Mouse (Mus musculus) heart, adult 2 months (tissue): ENCODE measurements around the gene Plcd1. TPM values are rescaled to one million over a fixed set of nuclear protein-coding genes. Genes with fewer than 3 reads are reported as not detected.
A peak's percentile ranks its signal among the peaks of the same experiment; 100 is the strongest.

ENCODE experiments used
- DNase-seq, 2 experiments: peaks; one replicate each; pipeline ENCODE4 v3.0.0; 2021
- H3K27ac ChIP-seq: fragments of 200-600 bp; 2 replicates; pipeline ENCODE4 v1.8.1; 2022
- H3K27me3 ChIP-seq: fragments of 200-500 bp; 2 replicates; pipeline ENCODE4 v1.6.1; 2012; ENCODE audit warnings: mild to moderate bottlenecking, low read length, inconsistent platforms, mixed read lengths; ENCODE audit not compliant: control insufficient read depth, insufficient read depth
- H3K36me3 ChIP-seq: fragments of 200-500 bp; 2 replicates; pipeline ENCODE4 v1.6.1; 2012; ENCODE audit warnings: low read length, inconsistent platforms; ENCODE audit not compliant: control insufficient read depth, insufficient read depth
- H3K4me1 ChIP-seq: fragments of 200-500 bp; 2 replicates; pipeline ENCODE4 v1.6.1; 2011; ENCODE audit warnings: low read length; ENCODE audit not compliant: control insufficient read depth, insufficient read depth
- H3K4me3 ChIP-seq: fragments of 200-600 bp; 2 replicates; pipeline ENCODE4 v1.8.1; 2022
- H3K79me2 ChIP-seq: fragments of 200-500 bp; replicated peaks from 2 replicates; pipeline ENCODE4 v1.6.1; 2012; ENCODE audit warnings: mild to moderate bottlenecking, inconsistent platforms, low read length, moderate library complexity, mixed read lengths; ENCODE audit not compliant: control insufficient read depth, insufficient read depth
- H3K9ac ChIP-seq: fragments of 200-500 bp; 2 replicates; pipeline ENCODE4 v1.6.1; 2012; ENCODE audit warnings: low read depth, mild to moderate bottlenecking, control low read depth, inconsistent platforms, low read length, mixed read lengths
- CTCF ChIP-seq: fragments of 200-600 bp; IDR thresholded peaks from 2 replicates; pipeline ENCODE4 v1.8.1; 2022; ENCODE audit warnings: antibody characterized with exemption, mild to moderate bottlenecking, moderate library complexity
- EP300 ChIP-seq: fragments of 200-500 bp; IDR thresholded peaks from 2 replicates; pipeline ENCODE4 v1.6.1; 2011; ENCODE audit warnings: low read depth, low read length, control low read depth; ENCODE audit not compliant: insufficient read depth
- POLR2A ChIP-seq: fragments of 200-500 bp; IDR thresholded peaks from 2 replicates; pipeline ENCODE4 v1.6.1; 2011; ENCODE audit warnings: mild to moderate bottlenecking, low read depth, low read length, control low read depth; ENCODE audit not compliant: insufficient read depth
- WGBS: fragments of 180-500 bp; shearing (Covaris S2); methylation state at CpG from one replicate; pipeline ENCODE4 v1.1.7; 2018; 5-methylcytosine and 5-hydroxymethylcytosine counted together
- intact Hi-C: fragments of 180-260 bp; cut with DNase I; formaldehyde crosslinking; loops from one replicate; pipeline ENCODE4 v1.15.1; 2025
- polyA plus RNA-seq: library from polyadenylated mRNA; depleted of rRNA; stranded (reverse); fragments of >200 nt; gene quantifications from 2 replicates; pipeline ENCODE4 v1.2.3, GENCODE M21; 2012
- total RNA-seq, 2 experiments: library from RNA; stranded (reverse); gene quantifications; 2 replicates each; pipeline ENCODE4 v1.2.3; 2021

Plcd1 gene
- total and polyA plus RNA-seq, 3 experiments, result 14.5 to 32.2 (median 16.6) TPM

DNA sequence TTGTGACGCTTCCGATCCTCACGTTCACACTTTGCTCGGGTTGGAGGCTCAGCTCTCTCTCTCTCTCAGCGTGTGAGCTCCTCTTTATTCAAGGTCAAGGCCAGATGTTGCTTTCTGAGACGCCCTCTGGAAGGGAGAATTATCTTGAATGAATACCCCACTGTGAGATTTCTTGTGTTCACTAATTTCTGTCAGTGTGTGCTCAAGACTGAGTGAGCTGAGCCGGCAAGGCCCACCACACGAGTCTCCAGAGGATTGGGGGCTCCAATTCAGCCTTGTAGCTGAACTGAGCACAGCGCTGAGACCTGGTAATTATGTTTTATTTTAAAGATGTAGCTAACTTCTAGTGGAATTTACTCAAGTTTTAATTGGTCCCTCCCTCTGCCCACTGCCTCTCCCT is 60.8 kb downstream of the Plcd1 start:
- Histone ChIP-seq H3K27me3 (no peaks in the 10 kb centered on the region), H3K4me1 (peaks cover 20% of the 10 kb centered on the region), H3K79me2 (no peaks in the 10 kb centered on the region), H3K9ac (no peak overlapping the region), H3K36me3 (no peaks in the 10 kb centered on the region), H3K27ac (peak overlapping the region; percentile 91), H3K4me3 (no peak overlapping the region)
- WGBS, result 59% methylated on average over 9 of the region's 9 CpGs
- intact Hi-C loops, result no loop called here
- DNase-seq, result no peak
- TF ChIP-seq EP300 (no peak), POLR2A (no peak), CTCF (no peak)

DNA sequence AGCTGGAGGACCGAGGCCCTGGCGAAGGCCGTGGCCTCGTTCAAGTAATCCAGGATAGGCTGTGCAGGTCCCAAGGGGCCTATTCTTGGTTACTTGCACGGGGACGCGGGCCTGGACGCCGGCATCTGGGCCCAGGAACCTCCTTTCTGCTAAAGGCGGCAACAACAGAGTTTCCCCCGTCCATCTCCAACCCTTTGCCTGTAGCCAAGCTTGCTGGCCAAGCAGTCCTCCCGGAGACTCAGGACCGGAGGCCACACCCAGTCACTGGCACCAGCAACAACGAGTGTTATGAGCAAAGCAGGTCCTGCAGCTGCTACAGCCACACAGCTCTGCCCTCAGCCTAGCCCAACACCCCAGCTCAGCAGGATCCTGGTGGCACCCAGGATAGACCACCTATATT is 61.5 kb downstream of the Plcd1 start:
- no peaks in the 10 kb centered on the region for H3K27me3 ChIP-seq
- DNase-seq, result peak; percentile 78 to 87
- intact Hi-C loops, result loop anchor here (2.0 kb wide), 1 partner anchor 35 kb away; no protein-coding TSS in a partner anchor
- peak overlapping the region; percentile 31; the same call in 1 of the 2 replicates for H3K4me3 ChIP-seq
- H3K79me2 ChIP-seq, result no peaks in the 10 kb centered on the region
- 31% methylated on average over 14 of the region's 14 CpGs for WGBS
- TF ChIP-seq POLR2A (no peak; the same call in 1 of the 2 replicates), CTCF (no peak), EP300 (no peak)
- H3K4me1 ChIP-seq, result peaks cover 19% of the 10 kb centered on the region
- H3K9ac ChIP-seq, result peak overlapping the region; percentile 51; the same call in 1 of the 2 replicates
- no peaks in the 10 kb centered on the region for H3K36me3 ChIP-seq
- H3K27ac ChIP-seq, result peak overlapping the region; percentile 91

- intact Hi-C loops, result loop anchor here (2.0 kb wide), 1 partner anchor 36 kb away; no protein-coding TSS in a partner anchor
- Histone ChIP-seq H3K9ac (no peak overlapping the region), H3K36me3 (no peaks in the 10 kb centered on the region), H3K4me1 (peaks cover 15% of the 10 kb centered on the region), H3K27me3 (no peaks in the 10 kb centered on the region), H3K27ac (peak overlapping the region; percentile 91), H3K4me3 (peak overlapping the region; percentile 31; the same call in 1 of the 2 replicates), H3K79me2 (no peaks in the 10 kb centered on the region)
- 52% methylated on average over 4 of the region's 4 CpGs for WGBS
- DNase-seq, result no peak
- TF ChIP-seq CTCF, result no peak
Observed at GRCm38 (mm10) chr9:119031038-119031437, 62.3 kb downstream of the Plcd1 start.

- Histone ChIP-seq H3K4me3 (no peak overlapping the region), H3K27ac (peak overlapping the region; percentile 18; the same call in 1 of the 2 replicates), H3K27me3 (no peaks in the 10 kb centered on the region), H3K9ac (no peak overlapping the region), H3K4me1 (peaks cover 10% of the 10 kb centered on the region), H3K79me2 (no peaks in the 10 kb centered on the region), H3K36me3 (no peaks in the 10 kb centered on the region)
- DNase-seq, result peak; percentile 72 to 80
- TF ChIP-seq POLR2A, result no peak
- peak; percentile 91 for TF ChIP-seq CTCF
- TF ChIP-seq EP300, result peak; percentile 62; the same call in 1 of the 2 replicates
- 38% methylated on average over 7 of the region's 7 CpGs for WGBS
- intact Hi-C loops, result loop anchor here (1.0 kb wide), 1 partner anchor 108 kb away; no protein-coding TSS in a partner anchor
Observed at GRCm38 (mm10) chr9:119029568-119029967, 63.7 kb downstream of the Plcd1 start.

GRCm38 (mm10) chr9:119028226-119029195 is 64.8 kb downstream of the Plcd1 start:
- Histone ChIP-seq H3K4me3 (no peak overlapping the region), H3K36me3 (no peaks in the 10 kb centered on the region), H3K4me1 (peaks cover 10% of the 10 kb centered on the region), H3K79me2 (no peaks in the 10 kb centered on the region), H3K27ac (no peak overlapping the region), H3K9ac (no peak overlapping the region), H3K27me3 (no peaks in the 10 kb centered on the region)
- intact Hi-C loops, result loop anchor here (1.0 kb wide), 1 partner anchor 107 kb away; no protein-coding TSS in a partner anchor
- no peak for TF ChIP-seq POLR2A
- no peak for TF ChIP-seq EP300
- TF ChIP-seq CTCF, result no peak
- WGBS, result 92% methylated on average over 27 of the region's 27 CpGs
- no peak for DNase-seq

GRCm38 (mm10) chr9:119027337-119027736 is 66.0 kb downstream of the Plcd1 start:
- intact Hi-C loops, result loop anchor here (2.0 kb wide), 1 partner anchor 13 kb away; no protein-coding TSS in a partner anchor
- Histone ChIP-seq H3K36me3 (no peaks in the 10 kb centered on the region), H3K4me1 (peaks cover 7% of the 10 kb centered on the region), H3K27me3 (no peaks in the 10 kb centered on the region), H3K9ac (no peak overlapping the region), H3K27ac (no peak overlapping the region), H3K4me3 (no peak overlapping the region), H3K79me2 (no peaks in the 10 kb centered on the region)
- TF ChIP-seq EP300, result no peak
- TF ChIP-seq CTCF, result no peak
- TF ChIP-seq POLR2A, result no peak
- 90% methylated on average over 7 of the region's 7 CpGs for WGBS
- DNase-seq, result no peak
